Mouse (Mus musculus) kidney, embryonic 15.5 days (tissue): ENCODE data around the gene Steap3. TPM values are rescaled to one million over a fixed set of nuclear protein-coding genes. Genes with fewer than 3 reads are reported as not detected.

Experiments used
- ATAC-seq: fragments of 200-750 bp; cut with Nextera tagmentation; replicated peaks from 2 replicates; pipeline ENCODE4 v1.8.0; 2017; ENCODE audit warnings: moderate TSS enrichment; ENCODE audit not compliant: low FRiP score
- H3K27ac ChIP-seq: fragments of 300-500 bp; sonication (generic); 2 replicates; pipeline ENCODE4 v1.5.1; 2015; ENCODE audit warnings: mild to moderate bottlenecking, inconsistent platforms
- H3K27me3 ChIP-seq: fragments of 300-500 bp; sonication (generic); 2 replicates; pipeline ENCODE4 v1.6.1; 2015; ENCODE audit warnings: inconsistent platforms
- H3K36me3 ChIP-seq: fragments of 300-500 bp; sonication (generic); 2 replicates; pipeline ENCODE4 v1.6.1; 2015; ENCODE audit warnings: inconsistent platforms
- H3K4me1 ChIP-seq: fragments of 300-500 bp; sonication (generic); 2 replicates; pipeline ENCODE4 v1.6.1; 2015; ENCODE audit warnings: inconsistent platforms
- H3K4me2 ChIP-seq: fragments of 300-500 bp; sonication (generic); 2 replicates; pipeline ENCODE4 v1.6.1; 2015; ENCODE audit warnings: moderate library complexity, mild to moderate bottlenecking, inconsistent platforms
- H3K4me3 ChIP-seq: fragments of 300-500 bp; sonication (generic); replicated peaks from 2 replicates; pipeline ENCODE4 v1.5.1; 2015; ENCODE audit warnings: mild to moderate bottlenecking, inconsistent platforms
- H3K9ac ChIP-seq: fragments of 300-500 bp; sonication (generic); 2 replicates; pipeline ENCODE4 v1.6.1; 2015; ENCODE audit warnings: mild to moderate bottlenecking, inconsistent platforms
- H3K9me3 ChIP-seq: fragments of 300-500 bp; sonication (generic); replicated peaks from 2 replicates; pipeline ENCODE4 v1.6.1; 2016; ENCODE audit warnings: inconsistent platforms
- WGBS: fragments of 180-500 bp; shearing (Covaris S2); methylation state at CpG from one replicate; pipeline ENCODE4 v1.1.7; 2015; ENCODE audit warnings: mixed read lengths; 5-methylcytosine and 5-hydroxymethylcytosine counted together
- polyA plus RNA-seq: library from polyadenylated mRNA; unstranded; fragments of >200 nt; fragmentation: Nextera tagmentation; extraction: Ambion mirVana; gene quantifications from 2 replicates; pipeline ENCODE4 v1.2.1, GENCODE M21; 2015

Gene Steap3
- polyA plus RNA-seq, 1 experiment from 2014 or later: 3.4 TPM

GRCm38 (mm10) chr1:120171819-120172521 lies 100.5 kb downstream of the Steap3 start:
- 0 out of 2 replicates have a peak, but pooled peaks have one; percentile 50 for ATAC-seq

GRCm38 (mm10) chr1:120170307-120170706 lies 102.2 kb downstream of the Steap3 start:
- ATAC-seq: no peak
- 83% methylated on average over 7 of the region's 7 CpGs for WGBS
- H3K27me3 ChIP-seq: no peaks in the 10 kb centered on the region; the same call in 1 of the 2 replicates
- no peaks in the 10 kb centered on the region for H3K9me3 ChIP-seq
- H3K9ac ChIP-seq: no peak overlapping the region
- H3K36me3 ChIP-seq: no peaks in the 10 kb centered on the region
- H3K27ac ChIP-seq: no peak overlapping the region
- no peak overlapping the region for H3K4me2 ChIP-seq
- no peaks in the 10 kb centered on the region for H3K4me1 ChIP-seq
- H3K4me3 ChIP-seq: no peak overlapping the region

More at GRCm38 (mm10) chr1:120171819-120172521, 100.5 kb downstream of the Steap3 start:
- H3K36me3 ChIP-seq: no peaks in the 10 kb centered on the region
- H3K4me2 ChIP-seq: no peak overlapping the region
- peaks cover 10% of the 10 kb centered on the region for H3K4me1 ChIP-seq
- no peaks in the 10 kb centered on the region for H3K9me3 ChIP-seq
- H3K27me3 ChIP-seq: no peaks in the 10 kb centered on the region; the same call in 1 of the 2 replicates
- WGBS: 53% methylated on average over 5 of the region's 5 CpGs
- H3K4me3 ChIP-seq: no peak overlapping the region
- H3K9ac ChIP-seq: no peak overlapping the region
- no peak overlapping the region for H3K27ac ChIP-seq

- WGBS: 82% methylated on average over 7 of the region's 7 CpGs
- Histone ChIP-seq H3K36me3 (no peaks in the 10 kb centered on the region), H3K9me3 (no peaks in the 10 kb centered on the region), H3K27ac (no peak overlapping the region), H3K9ac (no peak overlapping the region), H3K4me1 (no peaks in the 10 kb centered on the region), H3K27me3 (no peaks in the 10 kb centered on the region), H3K4me3 (no peak overlapping the region), H3K4me2 (no peak overlapping the region)
- ATAC-seq: no peak
Observed at GRCm38 (mm10) chr1:120168674-120169073, 103.8 kb downstream of the Steap3 start.

GRCm38 (mm10) chr1:120168016-120168415 lies 104.5 kb downstream of the Steap3 start:
- Histone ChIP-seq H3K36me3 (no peaks in the 10 kb centered on the region), H3K27me3 (no peaks in the 10 kb centered on the region), H3K9me3 (no peaks in the 10 kb centered on the region), H3K9ac (no peak overlapping the region), H3K27ac (no peak overlapping the region), H3K4me2 (no peak overlapping the region), H3K4me1 (no peaks in the 10 kb centered on the region), H3K4me3 (no peak overlapping the region)
- no peak for ATAC-seq
- WGBS: 71% methylated on average over 4 of the region's 4 CpGs

- Histone ChIP-seq H3K9ac (no peak overlapping the region), H3K9me3 (no peaks in the 10 kb centered on the region), H3K4me3 (no peak overlapping the region), H3K27me3 (no peaks in the 10 kb centered on the region), H3K4me2 (no peak overlapping the region), H3K27ac (no peak overlapping the region), H3K36me3 (no peaks in the 10 kb centered on the region), H3K4me1 (0 out of 2 replicates have a peak, but pooled peaks cover 3% of the 10 kb centered on the region)
- WGBS: 72% methylated on average over 1 of the region's 1 CpGs
- no peak for ATAC-seq
Observed at GRCm38 (mm10) chr1:120162616-120163015, 109.9 kb downstream of the Steap3 start.

GRCm38 (mm10) chr1:120161502-120161901 lies 111.0 kb downstream of the Steap3 start:
- Histone ChIP-seq H3K4me1 (0 out of 2 replicates have a peak, but pooled peaks cover 3% of the 10 kb centered on the region), H3K9me3 (no peaks in the 10 kb centered on the region), H3K4me2 (no peak overlapping the region), H3K27ac (no peak overlapping the region), H3K36me3 (no peaks in the 10 kb centered on the region), H3K4me3 (no peak overlapping the region), H3K27me3 (no peaks in the 10 kb centered on the region), H3K9ac (no peak overlapping the region)
- no peak for ATAC-seq
- 87% methylated on average over 5 of the region's 5 CpGs for WGBS

- Histone ChIP-seq H3K4me1 (0 out of 2 replicates have a peak, but pooled peaks cover 3% of the 10 kb centered on the region), H3K36me3 (no peaks in the 10 kb centered on the region), H3K4me3 (no peak overlapping the region), H3K4me2 (no peak overlapping the region), H3K9me3 (no peaks in the 10 kb centered on the region), H3K27ac (no peak overlapping the region), H3K9ac (no peak overlapping the region), H3K27me3 (no peaks in the 10 kb centered on the region)
- WGBS: 87% methylated on average over 9 of the region's 9 CpGs
- no peak for ATAC-seq
Observed at GRCm38 (mm10) chr1:120158474-120159127, 113.9 kb downstream of the Steap3 start.

GRCm38 (mm10) chr1:120155325-120155724 lies 117.2 kb downstream of the Steap3 start:
- H3K9me3 ChIP-seq: no peaks in the 10 kb centered on the region
- no peak overlapping the region for H3K4me3 ChIP-seq
- H3K9ac ChIP-seq: no peak overlapping the region
- H3K4me1 ChIP-seq: 0 out of 2 replicates have a peak, but pooled peaks cover 3% of the 10 kb centered on the region
- ATAC-seq: no peak
- H3K27me3 ChIP-seq: no peaks in the 10 kb centered on the region
- no peak overlapping the region for H3K27ac ChIP-seq
- H3K36me3 ChIP-seq: no peaks in the 10 kb centered on the region
- WGBS: 33% methylated on average over 1 of the region's 1 CpGs
- no peak overlapping the region for H3K4me2 ChIP-seq

GRCm38 (mm10) chr1:120154232-120154631 lies 118.3 kb downstream of the Steap3 start:
- Histone ChIP-seq H3K36me3 (no peaks in the 10 kb centered on the region), H3K4me1 (no peaks in the 10 kb centered on the region), H3K4me3 (no peak overlapping the region), H3K4me2 (no peak overlapping the region), H3K27ac (no peak overlapping the region), H3K9me3 (no peaks in the 10 kb centered on the region), H3K9ac (no peak overlapping the region), H3K27me3 (no peaks in the 10 kb centered on the region)
- no peak for ATAC-seq

- no peaks in the 10 kb centered on the region for H3K36me3 ChIP-seq
- H3K4me3 ChIP-seq: no peak overlapping the region
- H3K27ac ChIP-seq: no peak overlapping the region
- H3K27me3 ChIP-seq: no peaks in the 10 kb centered on the region
- no peak overlapping the region for H3K9ac ChIP-seq
- H3K4me2 ChIP-seq: no peak overlapping the region
- ATAC-seq: no peak
- 0 out of 2 replicates have a peak, but pooled peaks cover 5% of the 10 kb centered on the region for H3K4me1 ChIP-seq
- H3K9me3 ChIP-seq: no peaks in the 10 kb centered on the region
Observed at GRCm38 (mm10) chr1:120146994-120147393, 125.5 kb downstream of the Steap3 start.

- H3K4me1 ChIP-seq: 0 out of 2 replicates have a peak, but pooled peaks cover 5% of the 10 kb centered on the region
- H3K9ac ChIP-seq: no peak overlapping the region
- H3K36me3 ChIP-seq: no peaks in the 10 kb centered on the region
- WGBS: 81% methylated on average over 8 of the region's 8 CpGs
- H3K27me3 ChIP-seq: no peaks in the 10 kb centered on the region
- H3K4me3 ChIP-seq: no peak overlapping the region
- no peak overlapping the region for H3K4me2 ChIP-seq
- H3K27ac ChIP-seq: no peak overlapping the region
- ATAC-seq: no peak
- no peaks in the 10 kb centered on the region for H3K9me3 ChIP-seq
Observed at GRCm38 (mm10) chr1:120145527-120146216, 126.8 kb downstream of the Steap3 start.

- H3K4me3 ChIP-seq: no peak overlapping the region
- no peaks in the 10 kb centered on the region for H3K9me3 ChIP-seq
- H3K9ac ChIP-seq: no peak overlapping the region
- H3K4me2 ChIP-seq: no peak overlapping the region
- no peak for ATAC-seq
- no peaks in the 10 kb centered on the region for H3K36me3 ChIP-seq
- H3K4me1 ChIP-seq: 0 out of 2 replicates have a peak, but pooled peaks cover 5% of the 10 kb centered on the region
- no peak overlapping the region for H3K27ac ChIP-seq
- no peaks in the 10 kb centered on the region for H3K27me3 ChIP-seq
- WGBS: 81% methylated on average over 5 of the region's 5 CpGs
Observed at GRCm38 (mm10) chr1:120142551-120142950, 130.0 kb downstream of the Steap3 start.
